Mouse (Mus musculus) ovary, postnatal 36 days (tissue): ENCODE measurements around the gene Rab11fip4.

Source experiments
- DNase-seq: peaks from one replicate; pipeline ENCODE4 v3.0.0; 2022; ENCODE audit warnings: low spot score, mixed read lengths

Gene Rab11fip4

GRCm38 (mm10) chr11:79654407-79654831 lies 63.4 kb downstream of the Rab11fip4 start:
- DNase-seq: no peak

- no peak for DNase-seq
Measured at GRCm38 (mm10) chr11:79655592-79655991, 64.6 kb downstream of the Rab11fip4 start.

GRCm38 (mm10) chr11:79656491-79656890 lies 65.5 kb downstream of the Rab11fip4 start:
- no peak for DNase-seq

- DNase-seq: no peak
Measured at GRCm38 (mm10) chr11:79657053-79657452, 66.0 kb downstream of the Rab11fip4 start.

- no peak for DNase-seq
Measured at GRCm38 (mm10) chr11:79658205-79658825, 67.3 kb downstream of the Rab11fip4 start.

GRCm38 (mm10) chr11:79660361-79661205 lies 69.6 kb downstream of the Rab11fip4 start:
- DNase-seq: peak; percentile 88

GRCm38 (mm10) chr11:79661877-79662545 lies 71.0 kb downstream of the Rab11fip4 start:
- DNase-seq: no peak

GRCm38 (mm10) chr11:79663158-79663557 lies 72.1 kb downstream of the Rab11fip4 start:
- DNase-seq: no peak

GRCm38 (mm10) chr11:79663570-79663969 lies 72.6 kb downstream of the Rab11fip4 start:
- no peak for DNase-seq

GRCm38 (mm10) chr11:79666544-79666943 lies 75.5 kb downstream of the Rab11fip4 start:
- peak; percentile 55 for DNase-seq

- DNase-seq: no peak
Measured at GRCm38 (mm10) chr11:79669210-79669609, 78.2 kb downstream of the Rab11fip4 start.

GRCm38 (mm10) chr11:79669947-79670346 lies 78.9 kb downstream of the Rab11fip4 start:
- no peak for DNase-seq

- DNase-seq: no peak
Measured at GRCm38 (mm10) chr11:79670411-79670945, 79.5 kb downstream of the Rab11fip4 start.

GRCm38 (mm10) chr11:79671668-79672281 lies 80.8 kb downstream of the Rab11fip4 start:
- peak; percentile 45 for DNase-seq

GRCm38 (mm10) chr11:79673072-79673471 lies 82.1 kb downstream of the Rab11fip4 start:
- DNase-seq: peak; percentile 25

- no peak for DNase-seq
Measured at GRCm38 (mm10) chr11:79673717-79674116, 82.7 kb downstream of the Rab11fip4 start.

- no peak for DNase-seq
Measured at GRCm38 (mm10) chr11:79674231-79674630, 83.2 kb downstream of the Rab11fip4 start.

GRCm38 (mm10) chr11:79674632-79675031 lies 83.6 kb downstream of the Rab11fip4 start:
- peak; percentile 18 for DNase-seq

- no peak for DNase-seq
Measured at GRCm38 (mm10) chr11:79675285-79675684, 84.3 kb downstream of the Rab11fip4 start.

- no peak for DNase-seq
Measured at GRCm38 (mm10) chr11:79675994-79676393, 85.0 kb downstream of the Rab11fip4 start.

GRCm38 (mm10) chr11:79676483-79676967 lies 85.5 kb downstream of the Rab11fip4 start:
- DNase-seq: no peak

GRCm38 (mm10) chr11:79677402-79677801 lies 86.4 kb downstream of the Rab11fip4 start:
- no peak for DNase-seq
